Mouse (Mus musculus) brain, embryonic 14.5 days (tissue): ENCODE data around the gene Cfap298. TPM values are rescaled to one million over a fixed set of nuclear protein-coding genes. Genes with fewer than 3 reads are reported as not detected.
A peak's percentile ranks its signal among the peaks of the same experiment; 100 is the strongest.

ENCODE experiments used
- DNase-seq: peaks from one replicate; pipeline ENCODE4 v3.0.0-alpha.2; 2011; ENCODE audit warnings: low read depth
- CTCF ChIP-seq: fragments of 200-500 bp; IDR thresholded peaks from 2 replicates; pipeline ENCODE4 v1.5.1; 2012; ENCODE audit warnings: inconsistent platforms, mild to moderate bottlenecking, moderate library complexity, borderline replicate concordance; ENCODE audit not compliant: insufficient read depth, insufficient read length; ENCODE audit errors: extremely low read depth
- POLR2A ChIP-seq: fragments of 200-500 bp; IDR thresholded peaks from 2 replicates; pipeline ENCODE4 v1.6.1; 2012; ENCODE audit warnings: mild to moderate bottlenecking, inconsistent platforms, borderline replicate concordance; ENCODE audit not compliant: poor library complexity, insufficient read depth, insufficient read length, severe bottlenecking; ENCODE audit errors: extremely low read depth
- polyA plus RNA-seq: library from polyadenylated mRNA; depleted of rRNA; stranded (reverse); fragments of >200 nt; gene quantifications from 2 replicates; pipeline ENCODE4 v1.2.3, GENCODE M21; 2012

The Cfap298 gene
- polyA plus RNA-seq, 1 experiment = 24.4 TPM

GRCm38 (mm10) chr16:90946977-90947376 lies 12.1 kb upstream of the Cfap298 start:
- TF ChIP-seq CTCF (no peak), POLR2A (no peak)
- DNase-seq = no peak

DNA sequence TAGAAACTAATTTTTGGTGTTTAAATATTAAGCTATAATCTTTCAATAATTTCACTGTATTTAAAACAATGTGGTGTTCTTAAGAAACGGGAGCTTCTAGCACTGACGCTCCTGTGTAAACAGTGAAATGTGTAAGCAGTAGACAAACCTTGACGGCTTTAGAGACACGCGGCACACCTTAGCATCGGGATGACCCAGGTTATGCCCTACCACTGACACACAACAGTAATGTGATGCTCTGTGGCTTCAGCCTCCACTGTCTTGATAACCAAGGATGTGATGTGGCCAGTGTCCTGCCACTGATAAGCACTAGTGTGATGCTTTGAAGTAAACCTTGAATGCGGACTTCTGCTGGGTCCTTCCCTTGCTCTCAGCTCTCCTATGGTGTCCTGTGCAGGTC lies 6.3 kb upstream of the Cfap298 start:
- DNase-seq = no peak
- no peak for TF ChIP-seq POLR2A
- TF ChIP-seq CTCF = no peak

DNA sequence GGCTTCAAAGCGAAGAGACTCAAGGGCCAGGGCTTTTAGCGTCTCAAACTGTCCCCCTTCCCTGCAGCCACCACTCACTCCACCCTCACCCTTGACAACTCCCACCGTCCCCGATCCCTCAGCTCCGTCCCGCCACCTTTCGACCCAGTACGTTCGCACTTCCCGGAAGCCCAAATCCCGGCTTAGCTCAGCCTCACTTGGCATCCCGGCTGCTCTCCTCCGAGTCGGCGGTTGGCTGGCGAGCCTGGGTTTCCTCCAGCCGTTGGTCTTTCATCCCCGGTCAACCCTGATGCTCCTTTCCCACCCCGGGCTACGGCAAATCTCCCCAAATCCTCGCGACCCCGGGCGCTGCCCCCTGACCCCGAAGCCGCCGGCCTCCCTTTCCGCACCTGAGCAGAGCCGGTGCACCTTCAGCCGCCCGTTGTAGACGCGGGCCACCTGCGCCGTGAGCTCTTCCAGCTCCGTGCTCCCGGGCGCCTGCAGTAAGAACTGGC lies 674 bp downstream of the Cfap298 start:
- TF ChIP-seq CTCF = no peak
- no peak for TF ChIP-seq POLR2A
- peak; percentile 77 for DNase-seq

- no peak for DNase-seq
- TF ChIP-seq CTCF = no peak
- TF ChIP-seq POLR2A = no peak
Observed at GRCm38 (mm10) chr16:90933534-90934176, 1.3 kb downstream of the Cfap298 start.

DNA sequence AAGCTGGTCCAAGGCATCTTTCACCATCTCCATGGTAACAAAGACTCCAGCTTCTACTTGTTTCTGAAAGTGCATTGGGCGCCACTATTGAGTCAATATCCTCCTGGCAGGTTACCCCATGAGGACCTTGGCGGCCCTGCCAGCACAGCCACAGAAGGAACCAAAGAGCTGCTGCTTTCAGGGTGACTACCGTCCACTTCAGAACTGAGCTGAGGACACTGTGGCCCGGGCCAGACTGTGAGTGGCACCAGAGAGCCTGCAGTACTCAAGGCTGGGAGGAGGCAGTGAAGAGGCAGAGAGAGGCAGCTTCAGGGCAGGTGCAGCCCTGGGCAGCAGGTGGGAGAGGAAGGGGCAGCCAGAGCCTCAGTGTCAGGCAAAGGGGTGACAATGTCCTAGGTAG lies 7.5 kb downstream of the Cfap298 start:
- TF ChIP-seq CTCF (no peak), POLR2A (no peak)
- DNase-seq = no peak

DNA sequence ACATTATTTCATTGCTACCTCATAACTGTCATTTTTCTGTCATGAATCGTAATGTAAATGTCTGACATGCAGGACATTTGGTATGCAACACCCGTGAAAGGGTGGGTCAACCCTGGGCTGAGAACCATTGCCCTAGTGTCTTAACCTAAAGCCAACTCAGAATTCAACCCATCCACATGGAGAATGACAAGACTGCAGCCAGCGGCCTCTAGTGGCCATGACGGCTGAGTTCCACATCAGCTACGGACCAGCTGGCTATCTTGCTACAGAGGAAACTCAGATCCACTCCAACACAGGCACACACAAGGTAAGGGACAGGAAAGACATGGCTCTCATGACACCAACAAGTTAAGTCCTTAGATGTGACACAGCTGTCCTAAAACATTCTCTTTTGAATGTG lies 9.5 kb downstream of the Cfap298 start:
- DNase-seq = peak; percentile 77
- peak; percentile 90 for TF ChIP-seq CTCF
- TF ChIP-seq POLR2A = no peak

DNA sequence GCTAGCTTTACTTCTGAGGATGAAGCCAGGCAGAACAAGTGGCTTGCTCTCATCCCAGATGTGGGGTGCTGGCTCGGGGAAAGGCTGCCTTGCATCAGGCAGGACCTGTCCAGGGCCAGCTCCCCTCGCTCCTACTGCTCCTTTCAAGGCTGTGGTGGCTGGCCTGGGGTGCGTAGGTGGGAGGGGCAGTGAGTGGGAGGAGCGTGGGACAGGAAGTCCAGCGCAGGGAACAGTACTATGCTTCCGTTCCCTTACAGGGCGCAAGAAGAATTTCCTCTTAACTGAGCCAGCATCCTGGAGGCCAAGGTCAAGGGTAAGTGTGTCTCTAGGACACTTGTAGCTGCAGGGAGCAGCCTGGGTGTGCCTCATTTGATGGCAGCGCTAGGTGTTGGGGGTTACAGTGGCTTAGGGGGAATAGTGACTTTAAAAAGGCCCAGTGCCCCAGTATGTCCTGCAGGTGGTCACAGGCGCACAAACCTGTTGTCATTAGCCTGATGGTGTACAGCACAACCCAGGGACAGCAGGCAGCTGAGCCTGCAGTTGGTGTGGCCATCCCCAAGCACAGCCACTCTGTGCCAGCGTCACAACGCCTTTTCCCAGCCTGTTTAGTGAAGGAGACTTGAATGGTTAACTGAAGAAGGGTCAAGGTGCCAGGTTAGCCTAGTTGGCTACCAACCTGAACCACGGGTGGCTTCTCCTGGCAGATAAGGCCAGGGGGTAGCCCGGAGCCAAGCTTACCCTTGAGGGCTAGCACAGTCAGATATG lies 10.1 kb downstream of the Cfap298 start:
- TF ChIP-seq POLR2A = no peak
- TF ChIP-seq CTCF = no peak
- DNase-seq = no peak

DNA sequence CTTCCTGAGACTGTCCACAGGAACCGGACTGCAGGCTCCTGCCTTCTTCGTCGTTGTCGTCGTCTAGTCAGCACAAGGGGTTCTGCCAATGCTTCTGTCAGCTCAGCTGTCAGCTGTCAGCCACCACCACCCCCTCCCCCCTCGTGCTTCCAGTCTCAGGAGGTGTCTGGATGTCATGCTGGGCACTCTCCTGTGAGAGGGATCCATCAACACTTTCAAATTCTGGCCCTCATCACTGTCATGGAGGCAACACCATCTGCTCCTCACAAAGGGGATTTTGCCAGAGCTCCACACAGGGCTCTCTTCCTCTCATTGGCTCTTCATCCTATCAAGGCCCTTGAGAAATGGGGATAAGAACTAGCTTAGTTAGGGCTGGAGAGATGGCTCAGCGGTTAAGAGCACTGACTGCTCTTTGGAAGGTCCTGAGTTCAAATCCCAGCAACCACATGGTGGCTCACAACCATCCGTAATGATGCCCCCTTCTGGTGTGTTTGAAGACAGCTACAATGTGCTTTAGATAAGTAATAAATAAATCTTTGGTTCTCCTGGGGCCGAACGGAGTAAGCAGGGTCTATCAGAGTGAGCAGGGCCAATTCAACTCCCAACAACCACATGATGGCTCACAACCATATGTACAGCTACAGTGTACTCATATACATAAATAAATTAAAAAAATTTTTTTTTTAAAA lies 13.3 kb downstream of the Cfap298 start:
- DNase-seq = peak; percentile 88
- TF ChIP-seq POLR2A (no peak), CTCF (no peak)

DNA sequence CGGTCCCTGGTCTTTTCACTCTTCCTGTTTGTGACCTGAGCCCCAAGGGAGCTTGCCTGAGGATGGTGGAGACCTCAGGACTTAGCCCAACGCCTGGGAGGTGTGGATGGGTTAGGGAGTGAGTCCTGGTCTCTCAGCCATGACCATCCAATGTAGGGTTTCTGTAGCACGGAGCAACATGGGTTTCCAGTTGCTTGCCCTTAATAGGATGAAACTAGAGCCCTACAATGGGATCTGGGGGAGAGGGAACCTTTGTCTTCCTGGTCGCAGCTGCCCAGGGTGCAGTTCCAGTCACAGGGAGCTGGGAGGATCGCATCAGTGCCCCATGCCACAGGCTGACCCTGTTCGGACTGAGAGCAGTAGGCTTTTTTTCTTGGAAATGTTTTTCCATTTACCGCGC lies 17.8 kb downstream of the Cfap298 start:
- DNase-seq = no peak
- no peak for TF ChIP-seq POLR2A
- no peak for TF ChIP-seq CTCF

GRCm38 (mm10) chr16:90916040-90916481 lies 18.9 kb downstream of the Cfap298 start:
- TF ChIP-seq POLR2A (no peak), CTCF (no peak)
- peak; percentile 26 for DNase-seq

GRCm38 (mm10) chr16:90911766-90912165 lies 23.1 kb downstream of the Cfap298 start:
- peak; percentile 40 for DNase-seq
- no peak for TF ChIP-seq POLR2A
- no peak for TF ChIP-seq CTCF

DNA sequence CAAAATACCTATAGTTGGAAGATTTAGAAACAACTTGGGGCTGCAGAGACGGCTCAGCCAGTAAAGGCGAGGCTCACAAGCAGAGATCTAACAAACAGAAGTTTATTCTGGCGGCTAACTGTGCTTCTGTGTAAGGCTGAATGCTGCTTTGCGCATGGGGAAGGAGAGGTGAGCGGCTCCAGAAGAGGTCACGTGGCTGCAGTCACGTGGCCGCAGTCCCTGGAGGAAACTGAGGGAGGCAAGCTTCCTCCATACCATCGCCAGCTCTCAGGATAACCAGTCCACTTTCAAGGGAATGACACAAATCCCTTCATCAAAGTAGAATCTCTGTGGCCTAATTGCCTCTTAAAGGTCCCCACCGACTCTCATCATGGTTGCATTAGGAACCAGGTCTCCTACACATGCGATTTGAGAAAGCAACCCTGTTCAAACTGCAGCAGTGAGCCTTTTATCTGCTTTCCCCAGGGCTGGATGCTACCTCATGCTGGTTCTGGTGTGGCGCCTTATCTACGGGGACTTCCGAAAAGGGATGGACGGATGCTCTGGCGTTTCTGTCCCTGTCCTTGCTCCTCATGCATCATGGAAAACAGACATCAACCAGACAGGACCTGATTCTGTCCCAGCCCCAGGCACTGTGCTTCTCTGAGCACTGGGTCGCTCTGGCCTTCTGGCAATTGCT lies 23.9 kb downstream of the Cfap298 start:
- DNase-seq = no peak
- no peak for TF ChIP-seq POLR2A
- no peak for TF ChIP-seq CTCF

DNA sequence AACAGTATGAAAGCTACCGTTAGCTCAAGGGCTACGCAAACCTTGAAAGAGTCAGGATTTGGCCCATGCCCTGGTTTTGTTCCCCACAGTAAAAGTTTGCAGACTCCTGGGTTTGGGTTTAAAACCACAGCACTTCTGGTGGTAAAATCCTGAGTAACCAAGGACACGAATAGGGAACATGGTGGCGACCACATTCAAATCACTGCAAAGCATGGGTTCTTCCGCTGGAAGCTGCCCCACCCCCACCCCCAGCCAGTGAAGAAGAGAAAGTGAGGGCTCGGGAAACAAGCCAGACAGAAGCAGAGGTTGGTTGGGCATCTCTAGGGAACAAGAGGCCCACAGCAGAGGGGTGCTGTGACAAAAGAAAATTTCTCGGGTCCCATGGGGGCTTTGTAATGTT lies 27.7 kb downstream of the Cfap298 start:
- TF ChIP-seq CTCF (no peak), POLR2A (no peak)
- no peak for DNase-seq

DNA sequence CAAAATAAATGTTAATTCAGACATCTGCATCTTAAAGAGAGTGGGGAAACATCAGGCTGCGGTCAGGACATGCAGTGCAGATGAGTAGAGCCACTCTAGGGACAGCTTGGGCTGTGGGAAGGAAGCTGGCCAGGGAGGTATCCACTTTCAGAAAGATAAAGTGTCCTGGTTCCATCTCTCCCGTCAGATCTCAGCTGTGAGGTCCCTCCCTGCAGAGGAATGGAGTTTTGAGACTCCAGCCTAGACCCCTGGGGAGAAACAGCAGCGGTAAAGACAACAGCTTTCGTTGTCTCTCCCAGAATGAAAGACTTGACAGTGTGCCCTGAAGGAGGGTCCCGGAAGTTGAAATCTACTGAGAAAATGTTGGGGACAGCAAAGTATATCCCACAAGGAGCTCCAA lies 31.6 kb downstream of the Cfap298 start:
- no peak for TF ChIP-seq CTCF
- TF ChIP-seq POLR2A = no peak
- DNase-seq = no peak

GRCm38 (mm10) chr16:90901364-90901763 lies 33.5 kb downstream of the Cfap298 start:
- no peak for DNase-seq
- no peak for TF ChIP-seq POLR2A
- TF ChIP-seq CTCF = no peak
